Mouse (Mus musculus) adrenal gland, postnatal 14 days (tissue): ENCODE results near the gene Gm19935. TPM values are rescaled to one million over a fixed set of nuclear protein-coding genes. Genes with fewer than 3 reads are reported as not detected.

ENCODE experiments used
- DNase-seq: peaks from one replicate; pipeline ENCODE4 v3.0.0; 2021; ENCODE audit warnings: mixed read lengths
- long read RNA-seq, 2 experiments: library from polyadenylated mRNA; stranded (forward); transcript quantifications; one replicate each; pipeline ENCODE4 v2.0.0; 2021
- total RNA-seq: library from RNA; stranded (reverse); gene quantifications from 2 replicates; pipeline ENCODE4 v1.2.3, GENCODE M21; 2021

Gene Gm19935
- not detected in 2 replicates for total RNA-seq
- long read RNA-seq, experiment 1 = 0 reads
- long read RNA-seq, experiment 2 = 0 reads

DNA sequence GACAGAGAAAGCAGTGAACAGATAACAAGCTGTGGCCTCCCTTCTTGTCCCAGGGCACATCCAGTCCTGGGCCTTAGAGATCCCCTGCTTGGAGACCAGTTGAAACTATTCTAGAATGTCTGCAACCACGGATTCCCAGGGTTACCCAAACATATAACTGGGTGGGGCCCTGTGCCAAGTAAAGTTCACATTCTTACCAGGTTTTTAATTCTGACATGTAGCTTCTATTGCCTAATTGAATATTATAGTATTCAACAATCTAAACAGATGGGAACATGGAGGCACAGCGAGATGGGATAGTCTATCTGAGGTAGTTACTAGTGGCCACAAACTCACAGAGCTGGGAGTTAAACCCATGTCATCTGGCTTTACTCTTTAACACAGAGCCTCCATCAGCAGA, at the start of gene Gm19935:
Gene Gm19935 (minus strand): TSS at position 101 of the 400 bp plus-strand sequence.
- DNase-seq = no peak

DNA sequence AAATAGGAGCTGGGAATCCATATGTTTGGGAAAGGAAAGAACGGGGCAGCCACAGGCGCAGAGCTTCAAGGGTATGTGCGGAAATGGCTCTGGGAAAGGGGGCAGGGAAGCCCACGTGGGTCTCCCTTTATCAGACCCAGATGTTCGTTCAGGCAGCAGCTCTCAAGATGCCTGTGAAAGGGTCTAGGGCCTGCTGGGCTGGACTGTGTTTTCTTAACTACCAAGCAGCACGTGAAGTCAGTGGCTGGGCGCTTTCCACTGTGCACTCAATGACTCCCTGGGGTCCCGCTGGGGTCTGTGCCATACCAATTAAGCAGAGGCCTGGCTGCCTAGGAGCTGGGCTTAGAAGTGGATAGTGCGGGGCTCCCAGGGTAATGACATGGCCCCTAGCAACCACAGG, 44.8 kb upstream of the Gm19935 start:
- DNase-seq = peak; percentile 75

DNA sequence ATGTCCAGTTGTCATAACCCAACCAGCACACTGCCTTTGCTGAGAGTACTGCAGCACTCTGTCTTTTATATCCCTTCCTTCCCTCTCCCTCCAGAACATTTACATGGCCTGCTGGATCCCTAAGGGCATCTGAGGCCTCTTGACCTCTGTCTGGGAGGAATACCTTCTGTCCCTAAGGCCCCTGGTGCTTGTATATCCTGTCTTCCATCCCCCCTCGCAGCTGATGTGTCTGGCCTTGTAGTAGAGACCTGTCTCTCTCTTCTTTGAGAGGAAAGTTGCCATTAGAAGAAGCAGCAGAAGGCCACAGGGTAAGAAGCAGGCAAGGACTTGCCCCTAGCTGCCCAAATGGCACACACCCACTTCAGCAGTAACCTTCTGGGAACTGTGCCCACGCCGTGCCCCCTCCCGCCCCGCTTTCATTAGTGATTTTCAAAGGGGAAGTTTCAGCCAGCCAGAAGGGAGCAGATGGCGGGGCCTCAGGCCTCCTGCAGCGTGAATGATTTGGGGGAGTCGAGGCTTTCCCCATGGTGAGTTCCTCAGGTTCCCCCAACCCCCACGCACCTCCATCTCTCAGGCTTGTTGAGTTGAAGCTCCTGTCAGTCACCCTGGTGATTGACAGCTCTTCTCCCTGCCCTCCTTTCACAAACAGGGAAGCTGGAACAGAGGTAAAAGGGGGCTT, 44.2 kb upstream of the Gm19935 start:
- DNase-seq = peak; percentile 51

DNA sequence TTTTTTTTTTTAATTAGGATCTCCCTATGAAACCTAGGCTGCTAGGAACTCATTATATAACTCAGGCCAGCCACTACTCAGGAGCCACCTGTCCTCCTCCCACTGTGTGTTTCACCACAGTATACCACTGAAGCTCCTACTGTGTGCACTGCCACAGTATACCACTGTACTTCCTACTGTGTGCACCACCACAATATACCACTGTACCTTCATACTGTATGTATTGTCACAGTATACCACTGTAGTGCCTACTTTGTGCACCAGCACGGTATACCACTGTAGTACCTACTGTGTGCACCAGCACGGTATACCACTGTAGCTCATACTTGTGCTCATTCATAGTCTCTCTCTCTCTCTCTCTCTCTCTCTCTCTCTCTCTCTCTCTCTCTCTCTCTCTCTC, 40.9 kb upstream of the Gm19935 start:
- no peak for DNase-seq

DNA sequence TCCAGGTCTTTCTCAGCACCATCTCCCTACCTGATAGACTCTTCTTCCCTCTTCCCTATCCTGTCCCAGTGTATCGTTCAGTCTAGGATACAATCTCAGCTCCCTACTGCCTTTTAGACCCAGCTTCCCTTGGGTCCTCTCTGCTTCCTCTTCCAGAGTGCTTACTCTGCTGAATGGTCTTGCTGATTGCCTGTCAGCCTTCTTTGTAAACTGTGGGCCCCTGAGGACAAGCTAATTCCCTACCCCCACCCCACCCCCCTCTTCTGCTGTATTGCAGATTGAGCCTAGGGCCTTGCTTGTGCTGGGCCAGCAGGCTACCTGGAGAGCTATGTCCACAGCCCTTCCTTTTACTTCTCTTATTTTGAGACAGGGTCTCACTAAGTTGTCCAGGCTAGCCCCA, 39.8 kb upstream of the Gm19935 start:
- no peak for DNase-seq

DNA sequence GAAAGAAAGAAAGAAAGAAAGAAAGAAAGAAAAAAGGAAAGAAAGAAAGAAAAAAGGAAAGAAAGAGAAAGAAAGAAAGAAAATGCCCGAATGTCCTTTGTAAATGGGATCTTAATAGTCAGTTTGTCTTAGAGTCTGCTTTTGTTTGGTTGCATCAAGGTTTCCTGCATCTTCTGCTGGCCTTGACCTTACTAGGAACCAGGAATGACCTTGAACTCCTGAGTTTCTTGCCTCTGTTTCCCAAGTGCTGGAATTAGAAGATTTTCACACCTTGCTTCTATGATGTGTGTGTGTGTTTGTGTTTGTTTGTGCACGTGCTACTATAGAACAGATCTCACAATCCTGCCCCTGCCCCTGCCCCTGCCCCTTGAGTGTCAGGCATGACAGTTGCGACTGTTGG, 39.0 kb upstream of the Gm19935 start:
- no peak for DNase-seq

DNA sequence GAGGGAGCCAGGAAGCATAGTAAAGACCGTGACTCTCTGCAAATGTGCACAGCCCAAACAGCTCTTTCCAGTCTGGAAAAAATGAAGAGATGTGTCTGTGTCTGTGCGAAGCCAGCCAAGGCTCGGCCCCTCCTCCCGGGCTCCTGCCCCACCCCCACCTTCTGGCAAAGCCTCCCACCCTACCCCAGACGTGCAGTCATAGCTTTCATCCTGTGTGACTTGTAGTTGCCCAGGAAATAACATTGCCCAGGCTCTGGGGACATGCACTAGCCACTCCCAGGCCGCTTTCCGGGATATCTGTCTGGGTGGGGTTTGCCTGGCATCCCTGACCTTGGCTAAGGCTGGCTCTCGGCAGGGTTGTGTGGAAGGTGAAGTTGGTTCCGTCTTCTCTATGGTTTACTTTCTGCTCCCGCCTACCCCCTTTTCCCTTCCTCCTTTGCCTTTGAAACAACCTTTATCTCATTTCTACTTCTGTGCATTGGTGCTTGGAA, 37.5 kb upstream of the Gm19935 start:
- DNase-seq = peak; percentile 71

DNA sequence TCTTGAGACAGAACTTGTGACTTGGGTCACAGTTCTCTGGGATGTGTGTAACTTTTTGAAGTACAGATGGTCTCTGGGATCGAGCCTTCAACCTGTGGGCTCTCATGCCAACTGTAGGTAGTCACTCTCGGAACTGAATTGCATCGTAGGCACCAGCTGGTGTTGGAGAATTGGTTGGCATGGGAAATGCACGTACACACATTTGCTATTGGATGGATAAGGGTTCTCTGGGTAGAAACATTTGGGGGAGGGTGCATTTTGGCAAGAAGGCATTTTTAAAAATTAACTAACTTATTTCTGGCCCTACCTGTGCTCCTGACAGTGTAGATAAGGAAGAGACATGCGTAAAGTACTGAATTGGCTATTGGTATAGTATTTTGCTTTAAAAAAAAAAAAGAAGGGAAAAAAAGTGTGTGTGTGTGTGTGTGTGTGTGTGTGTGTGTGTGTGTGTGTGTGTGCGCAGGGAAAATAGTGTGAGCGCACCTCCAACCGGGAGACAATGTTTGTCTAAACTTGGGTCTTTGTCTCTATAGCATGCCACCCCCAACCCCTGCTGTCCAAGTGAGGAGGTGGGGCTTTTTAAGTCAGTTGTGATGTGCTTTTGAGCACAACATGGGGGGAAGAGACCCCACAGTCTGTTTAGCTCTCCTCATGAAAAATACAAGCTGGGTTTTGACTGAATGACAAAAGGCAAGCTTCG, 36.9 kb upstream of the Gm19935 start:
- DNase-seq = no peak

DNA sequence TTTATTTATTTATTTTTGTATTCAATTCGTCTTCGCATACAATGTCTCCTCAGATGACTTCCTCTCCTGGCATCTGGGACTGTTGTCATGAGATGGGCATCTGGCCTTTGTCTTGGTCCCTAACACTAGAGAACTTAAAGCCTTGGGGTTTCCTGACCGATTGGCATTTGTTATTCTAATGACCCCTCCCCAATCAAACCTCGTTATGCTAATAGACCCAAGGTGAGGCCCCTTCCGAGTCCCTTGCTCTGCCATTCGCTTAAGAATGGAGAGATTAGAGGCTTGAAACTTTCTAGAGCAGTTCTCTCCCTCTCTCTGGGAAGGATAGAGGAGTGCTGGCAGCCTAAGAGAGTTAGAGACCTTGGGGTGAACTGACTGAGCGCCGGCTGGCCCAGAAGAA, 34.4 kb upstream of the Gm19935 start:
- DNase-seq = no peak

DNA sequence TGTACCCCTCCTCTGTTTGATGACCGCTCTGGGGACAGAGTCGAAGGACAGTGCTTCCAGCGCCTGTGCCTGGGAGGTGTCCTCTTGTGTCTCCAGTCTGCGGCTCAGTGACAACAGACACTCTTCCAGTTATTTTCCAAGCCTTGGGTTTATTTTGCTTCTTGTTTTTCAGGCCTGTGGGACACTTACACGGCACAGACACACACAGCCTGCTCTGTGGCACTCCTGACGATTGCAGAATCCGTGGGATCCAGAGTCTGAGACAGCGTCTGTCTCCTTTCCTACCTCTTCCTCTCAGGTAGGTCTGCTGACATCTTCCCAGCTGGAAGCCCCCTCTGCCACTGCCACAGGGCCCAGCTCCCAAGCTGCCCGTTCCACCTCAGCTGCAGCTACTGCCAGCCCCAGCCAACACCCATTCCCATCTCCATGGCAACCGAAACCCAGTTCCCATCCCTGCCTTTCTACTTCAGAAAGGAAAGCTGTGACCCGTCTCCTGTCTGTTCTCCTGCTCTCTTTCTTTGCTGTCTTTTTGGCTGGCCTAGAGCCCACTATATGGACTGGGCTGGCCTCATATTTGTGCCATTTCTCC, 32.4 kb upstream of the Gm19935 start:
- DNase-seq = no peak

DNA sequence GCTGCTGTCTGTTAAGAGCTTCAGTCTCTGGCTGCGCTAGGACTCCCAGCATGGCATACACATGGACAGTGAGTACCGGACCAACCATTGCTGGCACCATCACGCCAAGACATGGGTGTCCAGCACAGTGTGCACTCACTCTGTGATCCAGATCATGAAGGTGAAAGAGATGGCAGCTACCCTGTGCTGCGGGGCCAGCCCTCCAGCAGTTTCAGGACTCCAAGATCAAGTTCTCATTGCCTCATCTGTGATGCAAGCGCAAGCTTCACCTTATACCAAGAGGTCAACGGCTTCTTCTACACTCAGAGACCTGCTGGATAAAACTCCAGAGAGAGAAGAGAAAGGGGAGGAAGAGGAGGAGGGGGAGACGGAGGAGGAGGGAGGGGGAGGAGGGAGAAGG, 30.8 kb upstream of the Gm19935 start:
- peak; percentile 47 for DNase-seq

DNA sequence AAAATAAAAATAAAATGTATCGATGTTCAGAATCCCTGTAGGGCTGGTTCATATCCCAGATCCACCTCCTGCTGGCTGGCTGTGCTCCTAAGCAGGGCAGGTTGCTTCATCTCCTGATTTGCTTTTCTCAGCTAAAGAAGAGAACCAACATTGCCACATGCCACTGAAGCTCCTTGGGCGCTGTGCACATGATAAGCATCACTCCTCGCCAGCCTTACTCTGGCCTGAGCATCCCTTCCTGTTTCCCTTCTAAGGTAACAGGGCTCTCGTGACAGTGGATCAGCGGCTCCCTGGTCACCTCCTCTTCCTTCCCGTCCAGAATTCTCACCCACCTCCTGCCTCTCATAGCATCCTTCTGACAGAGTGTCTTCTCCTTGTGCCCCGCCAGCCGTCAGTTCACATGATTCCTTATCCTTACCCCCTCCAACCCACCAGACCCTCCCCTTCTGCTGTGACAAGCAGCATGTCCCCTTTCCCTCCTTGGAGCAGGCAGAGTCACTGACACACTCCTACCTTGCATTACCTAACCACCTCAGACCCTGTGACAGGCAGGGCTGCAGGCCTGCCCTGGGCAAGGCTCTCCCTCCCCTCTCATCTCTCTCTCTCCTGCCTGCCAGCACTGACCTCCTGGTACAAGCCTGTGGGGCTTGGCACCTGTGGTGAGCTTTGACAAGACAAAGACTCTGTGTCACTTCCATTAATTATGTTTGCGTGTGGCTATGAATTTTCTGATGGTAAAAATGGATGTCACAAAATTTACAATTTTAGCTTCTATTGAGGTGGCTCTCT, 27.2 kb upstream of the Gm19935 start:
- DNase-seq = no peak

DNA sequence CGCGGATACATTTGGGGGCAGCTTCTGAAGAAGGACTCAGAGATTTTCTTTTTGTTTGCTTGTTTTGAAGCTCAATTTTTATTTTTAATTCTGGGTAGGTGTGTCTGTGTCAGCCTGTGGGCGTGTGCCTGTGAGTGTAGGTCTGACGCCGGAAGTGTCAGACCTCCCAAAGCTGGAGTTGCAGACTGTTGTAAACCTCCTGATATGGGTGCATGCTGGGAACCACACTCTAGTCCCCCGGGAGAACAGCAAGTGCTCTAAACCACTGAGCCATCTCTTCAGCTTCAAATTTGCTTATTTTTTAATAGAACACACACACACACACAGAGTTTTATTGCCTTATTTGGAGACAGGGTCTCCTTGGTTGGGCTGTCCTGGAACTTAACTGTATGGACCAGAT, 25.9 kb upstream of the Gm19935 start:
- no peak for DNase-seq

DNA sequence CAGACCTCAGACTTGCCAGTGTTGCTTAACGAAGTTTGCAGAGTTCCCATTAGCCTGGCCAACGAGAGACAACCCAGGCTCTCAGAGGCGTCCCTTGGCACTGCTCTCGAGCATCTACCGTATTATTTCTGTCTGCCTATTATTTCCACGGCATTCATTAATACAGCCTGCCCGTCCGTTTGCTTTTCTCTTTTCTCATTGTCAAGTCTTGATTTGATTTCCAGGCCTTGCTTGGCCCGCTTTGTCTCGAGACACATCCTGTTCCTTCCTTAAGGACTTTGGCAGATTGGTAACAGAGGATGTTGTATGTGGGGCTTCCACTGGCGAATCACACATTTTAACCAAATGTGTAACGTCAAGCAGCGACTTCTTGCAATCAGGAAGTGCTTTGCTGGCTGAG, 24.1 kb upstream of the Gm19935 start:
- DNase-seq = no peak

DNA sequence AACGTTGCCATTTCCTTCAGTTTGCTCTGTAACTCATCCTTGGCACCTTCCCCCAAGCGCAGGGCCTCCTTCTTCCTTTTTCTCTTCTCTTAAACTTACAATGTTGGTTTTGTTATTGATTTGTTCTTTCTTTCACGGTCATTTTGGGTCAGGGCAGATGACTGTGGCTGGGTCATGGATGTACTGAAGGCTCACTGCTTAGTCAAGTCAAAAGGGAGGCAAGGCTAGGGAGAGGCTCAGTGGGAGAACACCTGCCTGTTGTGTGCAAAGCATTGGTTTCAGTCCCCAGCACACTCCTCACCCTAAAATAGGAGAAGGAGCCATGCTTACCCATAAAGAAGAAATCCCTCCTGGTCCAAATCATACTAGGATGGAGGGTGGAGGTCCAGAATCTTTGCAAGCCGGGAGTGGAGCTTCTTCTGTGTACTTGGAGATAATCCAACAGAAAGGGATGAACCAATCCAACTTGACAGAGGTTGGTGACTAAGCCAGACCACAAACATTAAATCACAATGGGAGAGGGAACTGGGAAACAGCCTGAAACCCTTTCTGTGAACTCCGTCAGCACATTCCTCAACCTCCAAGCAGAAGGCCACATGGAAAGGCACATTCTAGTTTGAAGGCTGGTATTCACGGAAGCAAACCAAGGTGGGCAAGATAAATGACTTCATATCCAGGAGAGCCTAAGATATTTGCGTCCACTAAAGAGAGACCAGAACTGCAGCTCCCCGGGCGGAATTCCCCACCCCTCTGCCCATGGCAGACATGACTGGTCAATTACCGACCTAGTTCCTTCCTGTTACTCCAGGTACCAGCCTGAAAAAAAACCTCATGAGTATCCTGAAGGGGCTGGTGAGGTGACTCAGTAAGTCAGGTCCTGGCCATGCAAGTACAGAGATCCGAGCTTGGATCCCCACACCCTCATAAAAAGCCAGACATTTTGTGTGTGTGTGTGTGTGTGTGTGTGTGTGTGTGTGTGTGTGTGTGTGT, 22.8 kb upstream of the Gm19935 start:
- DNase-seq = peak; percentile 53

DNA sequence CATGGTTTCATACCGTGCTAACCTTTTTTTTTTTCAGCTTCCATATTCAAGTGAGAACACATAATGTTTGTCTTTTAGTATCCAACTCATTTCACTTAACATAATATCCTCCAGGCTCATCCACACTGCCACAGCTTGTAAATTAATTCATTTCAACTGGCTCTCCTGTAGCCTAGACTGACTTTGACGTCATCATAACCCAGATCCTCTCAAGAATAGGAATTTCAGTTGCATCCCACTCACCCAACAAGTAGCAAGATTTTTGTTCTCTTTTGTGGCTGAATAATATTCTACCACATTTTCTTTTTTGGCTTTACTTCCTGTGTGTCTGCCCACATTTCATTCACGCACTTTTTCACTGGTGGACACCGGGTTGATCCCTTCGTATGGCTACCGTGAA, 20.2 kb upstream of the Gm19935 start:
- DNase-seq = no peak

DNA sequence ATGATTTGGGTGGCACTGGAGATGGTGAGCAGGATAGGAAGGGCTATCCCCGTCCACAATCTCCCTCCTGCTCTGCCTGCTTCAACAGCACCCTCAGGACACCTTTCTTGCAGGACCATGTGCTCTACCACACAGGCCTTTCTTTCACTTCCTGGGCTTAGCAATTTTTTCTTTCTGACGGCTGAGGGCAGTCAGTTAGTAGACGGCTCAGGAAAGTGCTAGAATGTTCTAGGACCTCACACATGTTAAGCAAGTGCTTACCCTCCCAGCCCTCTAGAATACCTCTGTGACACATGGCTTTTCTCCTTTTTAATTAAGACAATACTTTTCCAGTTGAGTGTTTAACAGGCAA, 17.1 kb upstream of the Gm19935 start:
- DNase-seq = no peak

DNA sequence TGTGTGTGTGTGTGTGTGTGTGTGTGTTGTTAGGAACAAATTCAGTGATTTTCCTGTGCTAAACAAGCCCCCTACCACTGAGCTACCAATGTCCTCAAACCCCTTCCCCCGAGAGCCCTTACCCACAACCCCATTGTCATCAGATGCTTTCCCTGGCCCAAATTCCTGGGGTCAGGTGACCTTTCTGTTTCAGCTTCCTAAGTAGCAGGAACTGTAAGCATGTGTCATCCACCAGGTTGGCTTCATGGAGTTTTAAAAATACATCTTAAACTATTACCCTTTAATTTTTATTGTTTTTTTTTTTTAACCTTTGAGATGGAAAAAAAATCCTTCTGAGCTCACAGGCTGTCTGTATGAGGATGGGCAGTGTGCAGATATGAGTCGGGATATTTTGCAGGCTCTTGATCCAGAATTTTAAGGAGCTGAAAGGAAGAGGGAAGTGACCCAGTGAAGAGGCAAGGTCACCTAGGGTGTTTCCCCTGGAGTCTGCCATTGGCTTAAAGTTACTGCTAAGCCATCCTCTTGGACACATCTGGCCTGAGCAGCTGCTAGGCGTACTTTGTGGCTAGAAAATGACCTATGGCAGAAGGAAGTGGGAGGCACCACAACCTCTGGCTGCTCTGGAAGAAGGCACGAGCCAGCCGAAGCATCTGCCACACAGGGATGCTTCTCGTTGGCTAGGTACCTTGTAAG, 16.6 kb upstream of the Gm19935 start:
- DNase-seq = no peak

DNA sequence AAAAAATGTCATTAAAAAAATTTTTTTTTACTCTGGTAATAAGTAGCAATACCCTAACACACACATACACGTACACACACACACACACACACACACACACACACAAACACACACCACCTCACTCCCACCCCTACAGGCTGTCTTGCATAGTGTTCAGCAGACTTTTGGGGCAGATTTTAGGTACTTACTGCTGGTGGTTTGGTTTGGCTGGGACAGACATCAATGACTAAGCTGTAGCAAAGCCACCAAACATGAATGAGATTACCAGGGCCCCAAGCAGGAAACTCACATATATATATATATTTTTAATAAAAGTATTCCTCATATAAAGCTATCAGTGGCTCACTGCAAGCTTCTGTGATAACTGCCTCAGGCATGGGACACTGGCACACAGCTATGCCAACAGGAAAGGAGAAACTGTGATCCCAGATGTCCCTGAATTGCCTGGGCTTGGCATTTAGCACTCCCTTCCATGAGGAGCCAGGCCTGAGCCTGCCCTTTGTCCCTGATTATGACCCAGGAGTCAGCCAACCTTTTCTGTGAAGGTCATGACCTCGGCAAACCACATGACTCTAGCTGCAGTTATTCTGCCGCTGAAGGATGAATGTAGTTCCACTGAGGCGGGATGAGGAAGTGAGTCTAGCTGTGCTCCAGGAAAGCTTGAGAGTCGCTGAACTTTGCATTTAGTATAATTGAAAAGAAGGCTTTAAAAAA, 15.5 kb upstream of the Gm19935 start:
- DNase-seq = peak; percentile 72

DNA sequence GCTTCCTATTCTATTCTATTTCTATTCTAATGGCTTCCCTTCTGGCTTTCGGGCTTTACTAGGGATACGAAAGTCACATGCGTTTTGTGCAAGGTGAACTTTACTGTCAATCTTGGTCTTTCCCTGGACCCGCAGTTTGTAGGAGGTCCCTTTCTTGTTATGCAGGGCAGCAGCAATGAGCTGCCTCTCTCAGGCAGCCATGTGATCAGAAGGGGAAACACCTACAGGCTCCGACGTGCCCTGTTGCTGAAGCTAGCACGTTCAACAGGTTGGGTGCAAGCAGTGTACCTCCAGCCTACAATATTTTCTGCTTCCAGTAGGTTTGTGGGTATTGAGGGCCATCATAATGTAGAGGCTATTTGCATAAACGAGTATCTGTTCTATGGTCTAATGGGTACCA, 13.8 kb upstream of the Gm19935 start:
- no peak for DNase-seq
